Mouse (Mus musculus): Measurements from ENCODE around the gene Mug2. TPM values are rescaled to one million over a fixed set of nuclear protein-coding genes. Genes with fewer than 3 reads are reported as not detected.
"Not testable (repeated sequence)": the region's sequence is repeated elsewhere in the genome, so short reads cannot be mapped to it uniquely, and the experiment has no call there.

The Mug2 gene
- not detected for total RNA-seq (2021)

GRCm38 (mm10) chr6:122006461-122006860 lies at the start of gene Mug2:
Mug2 (plus strand) TSS chr6:122006761.
- not testable (repeated sequence) for DNase-seq

- not testable (repeated sequence) for DNase-seq
Measured at GRCm38 (mm10) chr6:121957803-121958349, 48.7 kb upstream of the Mug2 start.

GRCm38 (mm10) chr6:121975701-121976100 lies 30.9 kb upstream of the Mug2 start:
- DNase-seq, result no peak

- DNase-seq, result no peak
Measured at GRCm38 (mm10) chr6:122100904-122101303, 94.3 kb downstream of the Mug2 start.

GRCm38 (mm10) chr6:122101671-122102070 lies 95.1 kb downstream of the Mug2 start:
- no peak for DNase-seq

GRCm38 (mm10) chr6:122116963-122117362 lies 110.4 kb downstream of the Mug2 start:
- DNase-seq, result no peak

- no peak for DNase-seq
Measured at GRCm38 (mm10) chr6:122129521-122129920, 123.0 kb downstream of the Mug2 start.

Other genes starting within 250 kb of the Mug2 start
- gene Mug1, start 168.2 kb upstream of the Mug2 start, total RNA-seq (2021), result not detected

Measured in heart, postnatal 4 days (tissue).